Mouse (Mus musculus): Measurements from ENCODE around the gene Zdhhc3.

DNA sequence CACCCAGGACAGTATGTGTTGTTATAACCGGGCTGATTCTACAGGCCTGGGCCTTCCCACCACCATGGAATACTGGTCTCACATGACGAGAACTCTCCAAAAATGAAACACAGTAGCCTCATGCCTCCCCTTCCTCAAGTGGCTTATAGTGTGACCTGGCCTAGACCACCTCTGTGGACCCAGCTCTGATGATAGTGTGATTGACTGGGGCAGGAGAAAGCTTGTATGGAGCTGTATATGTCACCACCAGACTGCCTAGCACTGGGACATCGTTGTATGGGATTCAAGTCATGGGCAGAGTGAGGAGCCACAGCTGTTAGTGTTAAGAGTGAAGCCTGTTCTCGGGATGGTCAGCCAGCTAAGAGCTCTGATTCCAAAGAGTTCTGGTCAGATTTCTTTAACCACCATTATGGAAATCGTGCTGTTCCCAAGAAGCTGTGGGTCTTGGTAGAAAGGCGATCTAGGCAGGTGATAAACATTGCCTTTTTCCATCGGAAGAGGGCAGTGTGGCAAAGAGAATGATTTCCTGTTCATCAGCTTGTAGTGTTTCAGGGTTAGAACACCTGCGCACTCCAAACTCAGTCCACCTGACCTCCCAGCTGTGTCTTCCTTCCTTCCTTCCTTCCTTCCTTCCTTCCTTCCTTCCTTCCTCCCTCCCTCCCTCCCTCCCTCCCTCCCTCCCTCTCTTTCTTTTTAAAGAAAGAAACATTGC lies 45.3 kb upstream of the Zdhhc3 start:
- TF ChIP-seq CTCF (IDR thresholded peaks at IDR 0.05; ENCODE audit: control insufficient read depth, insufficient read depth, insufficient replicate concordance, low read depth, low read length), result no peak
- no peak for TF ChIP-seq POLR2A (IDR thresholded peaks at IDR 0.05; ENCODE audit: control insufficient read depth, low read depth, low read length)

Data from testis, adult 2 months (tissue).